Mouse (Mus musculus) MEL (cell line): ENCODE measurements around the gene H2-Ke6.

Experiments used
- CTCF ChIP-seq, 3 experiments: IDR thresholded peaks in 2 of 3; conservative IDR thresholded peaks in 1 of 3; 2 replicates each; pipeline ENCODE4 v1.5.1; 2011 to 2012; ENCODE audit warnings: low read length in 3 of 3, low read depth in 2 of 3, mild to moderate bottlenecking in 2 of 3, improper control_type of control experiment in 1 of 3, inconsistent platforms in 1 of 3, mixed read lengths in 1 of 3, moderate library complexity in 1 of 3; ENCODE audit not compliant: control insufficient read depth in 1 of 3, insufficient read depth in 1 of 3, poor library complexity in 1 of 3, severe bottlenecking in 1 of 3
- KAT2A ChIP-seq: conservative IDR thresholded peaks from 2 replicates; pipeline ENCODE4 v1.6.1; 2012; ENCODE audit warnings: low read depth, low read length, improper control_type of control experiment, inconsistent platforms
- MAZ ChIP-seq: IDR thresholded peaks from 2 replicates; pipeline ENCODE4 v1.6.1; 2012; ENCODE audit warnings: low read depth, mild to moderate bottlenecking, inconsistent platforms, low read length, improper control_type of control experiment
- MYC ChIP-seq: IDR thresholded peaks from 2 replicates; pipeline ENCODE4 v1.6.1; 2011; ENCODE audit warnings: low read depth, mild to moderate bottlenecking, low read length, improper control_type of control experiment, moderate library complexity
- POLR2AphosphoS5 ChIP-seq: IDR thresholded peaks from 2 replicates; pipeline ENCODE4 v1.6.1; 2012; ENCODE audit warnings: low read depth, borderline replicate concordance, mild to moderate bottlenecking, inconsistent platforms, low read length, moderate library complexity, mixed read lengths
- SMC3 ChIP-seq: IDR thresholded peaks from 2 replicates; pipeline ENCODE4 v1.6.1; 2011; ENCODE audit warnings: low read depth, low read length, improper control_type of control experiment
- ZC3H11A ChIP-seq: IDR thresholded peaks from 2 replicates; pipeline ENCODE4 v1.6.1; 2012; ENCODE audit warnings: low read depth, mild to moderate bottlenecking, inconsistent platforms, low read length, improper control_type of control experiment

DNA sequence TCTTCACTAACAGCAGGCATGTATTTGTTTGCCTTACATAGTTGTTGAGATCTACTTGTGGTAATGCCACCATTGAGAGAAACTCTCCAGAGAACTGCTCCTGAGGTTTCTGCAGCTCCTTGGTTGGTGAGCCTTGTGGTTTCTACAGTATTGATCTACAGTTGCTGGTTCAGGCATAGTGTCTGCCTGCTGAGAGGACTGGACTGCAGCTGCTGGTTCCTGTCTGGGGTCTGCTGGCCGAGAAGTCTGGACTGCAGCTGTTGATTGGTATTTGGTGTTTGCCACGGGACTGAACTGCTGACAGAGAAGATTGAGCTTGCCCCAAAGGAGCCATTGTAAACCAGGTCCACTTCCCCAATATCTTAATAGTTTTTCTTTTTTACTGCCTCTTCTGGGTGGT is 21.3 kb downstream of the H2-Ke6 start:
- TF ChIP-seq MAZ (no peak), MYC (no peak), CTCF (IDR thresholded peaks at IDR 0.05 in 2 of 3, conservative IDR thresholded peaks at IDR 0.05 in 1 of 3; ENCODE audit: control insufficient read depth in 1 of 3, insufficient read depth in 1 of 3, low read depth in 2 of 3, low read length in 3 of 3, poor library complexity in 1 of 3, severe bottlenecking in 1 of 3) (no peak), ZC3H11A (no peak), SMC3 (no peak), POLR2AphosphoS5 (no peak), KAT2A (no peak)
